Mouse (Mus musculus): Measurements from ENCODE around the gene Kcnk15.

DNA sequence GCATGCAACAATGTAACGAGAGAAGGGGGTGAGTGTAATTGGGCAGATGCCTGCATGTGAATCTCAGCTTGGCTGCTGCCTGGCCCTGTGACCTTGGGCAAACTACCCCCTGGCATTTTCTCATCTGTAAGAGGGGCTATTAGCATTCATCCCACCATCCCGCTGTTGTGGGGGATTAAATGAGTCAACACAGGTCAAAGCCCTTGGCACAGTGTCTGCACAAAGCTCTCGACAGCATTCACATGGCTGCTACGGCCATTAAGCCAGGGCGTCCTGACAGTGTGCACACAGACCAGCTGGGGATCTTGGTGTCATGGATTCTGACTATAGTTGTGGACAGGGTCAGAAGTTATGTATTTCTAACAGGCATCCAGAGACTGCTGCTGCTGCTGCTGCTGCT, 21.4 kb downstream of the Kcnk15 start:
- TF ChIP-seq CTCF (IDR thresholded peaks at IDR 0.05; ENCODE audit: insufficient read depth, low read depth, low read length) (no peak), POLR2A (IDR thresholded peaks at IDR 0.05; ENCODE audit: insufficient read depth, low read depth, low read length) (no peak)
